Mouse (Mus musculus) liver, postnatal 0 days (tissue): ENCODE measurements around the gene Arf1.
A peak's percentile ranks its signal among the peaks of the same experiment; 100 is the strongest.

ENCODE experiments used
- CTCF ChIP-seq: sonication (generic); IDR thresholded peaks from 2 replicates; pipeline ENCODE4 v1.5.1; 2016; ENCODE audit warnings: antibody characterized with exemption, low read depth
- EP300 ChIP-seq: IDR thresholded peaks from 2 replicates; pipeline ENCODE4 v1.6.1; 2016; ENCODE audit warnings: antibody characterized with exemption, low read depth, mild to moderate bottlenecking

- TF ChIP-seq EP300 (no peak), CTCF (peak; percentile 78)
Measured at GRCm38 (mm10) chr11:59219064-59219463, 9.0 kb downstream of the Arf1 start.
